Mouse (Mus musculus): ENCODE results near the gene Ncoa1. TPM values are rescaled to one million over a fixed set of nuclear protein-coding genes. Genes with fewer than 3 reads are reported as not detected.

Gene Ncoa1
- polyA plus RNA-seq, 2 experiments: 1.1 to 1.7 TPM

DNA sequence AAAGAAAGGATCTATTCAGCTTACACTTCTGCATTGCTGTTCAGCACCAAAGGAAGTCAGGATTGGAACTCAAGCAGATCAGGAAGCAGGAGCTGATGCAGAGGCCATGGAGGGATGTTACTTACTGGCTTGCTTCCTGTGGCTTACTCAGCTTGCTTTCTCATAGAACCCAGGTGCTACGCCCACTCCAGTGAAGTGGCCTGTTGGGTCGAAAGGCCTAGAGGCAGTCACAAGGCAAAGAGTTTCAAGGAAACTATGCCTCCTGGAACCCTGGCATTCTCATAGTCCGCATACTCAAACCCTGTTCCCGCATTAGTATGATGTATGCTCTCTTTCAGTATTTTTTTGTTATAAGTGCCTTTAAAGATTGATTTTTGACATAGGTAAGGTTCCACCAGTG, 118.9 kb downstream of the Ncoa1 start:
- no peak for DNase-seq (ENCODE audit: low read depth in 3 of 3, low spot score in 3 of 3)
- no peaks in the 10 kb centered on the region for H3K36me3 ChIP-seq (replicated peaks; ENCODE audit: control insufficient read depth, insufficient read depth, low read depth)
- H3K9me3 ChIP-seq (ENCODE audit: control insufficient read depth, low read length): no peaks in the 10 kb centered on the region
- ATAC-seq (ENCODE audit: insufficient read depth): no peak
- no peak overlapping the region for H3K9ac ChIP-seq (replicated peaks)
- TF ChIP-seq EP300 (IDR thresholded peaks at IDR 0.05; ENCODE audit: low read depth) (no peak), CTCF (IDR thresholded peaks at IDR 0.05; ENCODE audit: low read depth) (no peak)
- H3K4me1 ChIP-seq (replicated peaks; ENCODE audit: control insufficient read depth in 2 of 2, insufficient read depth in 2 of 2, low read length in 1 of 2): no peaks in the 10 kb centered on the region
- H3K4me3 ChIP-seq (ENCODE audit: insufficient read depth in 1 of 2, low read depth in 2 of 2, low read length in 2 of 2): no peak overlapping the region
- H3K27ac ChIP-seq: no peak overlapping the region
- 73% methylated on average over 4 of the region's 4 CpGs for WGBS (ENCODE audit: insufficient replicate concordance)
- H3K4me2 ChIP-seq (ENCODE audit: low read depth): no peak overlapping the region
- H3K27me3 ChIP-seq (ENCODE audit: control insufficient read depth, insufficient read depth, low read length): no peaks in the 10 kb centered on the region

GRCm38 (mm10) chr12:4356834-4357445, 120.0 kb downstream of the Ncoa1 start:
- DNase-seq (ENCODE audit: low read depth in 3 of 3, low spot score in 3 of 3) (no peak), ATAC-seq (ENCODE audit: insufficient read depth) (no peak)
- Histone ChIP-seq H3K9ac (replicated peaks) (no peak overlapping the region), H3K36me3 (replicated peaks; ENCODE audit: control insufficient read depth, insufficient read depth, low read depth) (no peaks in the 10 kb centered on the region), H3K4me2 (ENCODE audit: low read depth) (no peak overlapping the region), H3K4me3 (ENCODE audit: insufficient read depth in 1 of 2, low read depth in 2 of 2, low read length in 2 of 2) (no peak overlapping the region), H3K27me3 (ENCODE audit: control insufficient read depth, insufficient read depth, low read length) (no peaks in the 10 kb centered on the region), H3K4me1 (replicated peaks; ENCODE audit: control insufficient read depth in 2 of 2, insufficient read depth in 2 of 2, low read length in 1 of 2) (no peaks in the 10 kb centered on the region), H3K9me3 (ENCODE audit: control insufficient read depth, low read length) (no peaks in the 10 kb centered on the region), H3K27ac (no peak overlapping the region)
- no peak for TF ChIP-seq CTCF (IDR thresholded peaks at IDR 0.05; ENCODE audit: low read depth)
- 64% methylated on average over 5 of the region's 5 CpGs for WGBS (ENCODE audit: insufficient replicate concordance)

- Histone ChIP-seq H3K4me2 (ENCODE audit: low read depth) (no peak overlapping the region), H3K36me3 (replicated peaks; ENCODE audit: control insufficient read depth, insufficient read depth, low read depth) (no peaks in the 10 kb centered on the region), H3K27me3 (ENCODE audit: control insufficient read depth, insufficient read depth, low read length) (no peaks in the 10 kb centered on the region), H3K9ac (replicated peaks) (no peak overlapping the region), H3K4me1 (replicated peaks; ENCODE audit: control insufficient read depth in 2 of 2, insufficient read depth in 2 of 2, low read length in 1 of 2) (no peaks in the 10 kb centered on the region), H3K4me3 (ENCODE audit: insufficient read depth in 1 of 2, low read depth in 2 of 2, low read length in 2 of 2) (no peak overlapping the region), H3K9me3 (ENCODE audit: control insufficient read depth, low read length) (no peaks in the 10 kb centered on the region), H3K27ac (no peak overlapping the region)
- ATAC-seq (ENCODE audit: insufficient read depth) (no peak), DNase-seq (ENCODE audit: low read depth in 3 of 3, low spot score in 3 of 3) (no peak)
- TF ChIP-seq EP300 (IDR thresholded peaks at IDR 0.05; ENCODE audit: low read depth) (no peak), CTCF (IDR thresholded peaks at IDR 0.05; ENCODE audit: low read depth) (no peak)
- 51% methylated on average over 2 of the region's 2 CpGs for WGBS (ENCODE audit: insufficient replicate concordance)
Measured at GRCm38 (mm10) chr12:4355019-4355730, 121.8 kb downstream of the Ncoa1 start.

DNA sequence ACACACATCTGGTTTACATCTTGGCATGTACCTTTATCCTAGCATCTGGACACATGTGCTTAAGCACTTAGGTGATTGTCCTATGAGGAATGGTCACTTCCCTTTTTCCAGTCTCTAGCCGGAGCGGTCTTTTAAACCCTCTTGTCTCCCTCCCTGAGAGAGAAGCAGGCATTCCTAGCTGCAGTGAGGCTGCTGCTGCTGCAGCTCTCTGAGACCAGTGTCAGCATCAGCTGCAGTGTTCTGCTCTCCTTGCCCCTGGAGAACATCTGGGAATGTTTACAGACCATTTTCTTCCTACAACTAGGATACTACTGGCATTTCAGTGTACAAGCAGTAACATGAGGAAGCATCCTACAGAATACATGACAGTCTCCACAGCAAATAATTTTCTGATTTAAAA, 133.8 kb downstream of the Ncoa1 start:
- Histone ChIP-seq H3K27ac (no peak overlapping the region), H3K9ac (replicated peaks) (no peak overlapping the region), H3K27me3 (ENCODE audit: control insufficient read depth, insufficient read depth, low read length) (no peaks in the 10 kb centered on the region), H3K36me3 (replicated peaks; ENCODE audit: control insufficient read depth, insufficient read depth, low read depth) (no peaks in the 10 kb centered on the region), H3K4me3 (ENCODE audit: insufficient read depth in 1 of 2, low read depth in 2 of 2, low read length in 2 of 2) (no peak overlapping the region), H3K4me1 (replicated peaks; ENCODE audit: control insufficient read depth in 2 of 2, insufficient read depth in 2 of 2, low read length in 1 of 2) (no peaks in the 10 kb centered on the region), H3K9me3 (ENCODE audit: control insufficient read depth, low read length) (no peaks in the 10 kb centered on the region), H3K4me2 (ENCODE audit: low read depth) (no peak overlapping the region)
- no peak for TF ChIP-seq EP300 (IDR thresholded peaks at IDR 0.05; ENCODE audit: low read depth)
- TF ChIP-seq CTCF (IDR thresholded peaks at IDR 0.05; ENCODE audit: low read depth): no peak
- WGBS (ENCODE audit: insufficient replicate concordance): 63% methylated on average over 2 of the region's 2 CpGs
- DNase-seq (ENCODE audit: low read depth in 3 of 3, low spot score in 3 of 3) (no peak), ATAC-seq (ENCODE audit: insufficient read depth) (no peak)

GRCm38 (mm10) chr12:4342087-4342486, 134.9 kb downstream of the Ncoa1 start:
- Histone ChIP-seq H3K9me3 (ENCODE audit: control insufficient read depth, low read length) (no peaks in the 10 kb centered on the region), H3K27ac (no peak overlapping the region), H3K36me3 (replicated peaks; ENCODE audit: control insufficient read depth, insufficient read depth, low read depth) (no peaks in the 10 kb centered on the region), H3K9ac (replicated peaks) (no peak overlapping the region), H3K4me2 (ENCODE audit: low read depth) (no peak overlapping the region), H3K4me3 (ENCODE audit: insufficient read depth in 1 of 2, low read depth in 2 of 2, low read length in 2 of 2) (no peak overlapping the region), H3K27me3 (ENCODE audit: control insufficient read depth, insufficient read depth, low read length) (no peaks in the 10 kb centered on the region), H3K4me1 (replicated peaks; ENCODE audit: control insufficient read depth in 2 of 2, insufficient read depth in 2 of 2, low read length in 1 of 2) (no peaks in the 10 kb centered on the region)
- WGBS (ENCODE audit: insufficient replicate concordance): 35% methylated on average over 3 of the region's 3 CpGs
- DNase-seq (ENCODE audit: low read depth in 3 of 3, low spot score in 3 of 3) (no peak), ATAC-seq (ENCODE audit: insufficient read depth) (no peak)
- TF ChIP-seq CTCF (IDR thresholded peaks at IDR 0.05; ENCODE audit: low read depth): no peak
- no peak for TF ChIP-seq EP300 (IDR thresholded peaks at IDR 0.05; ENCODE audit: low read depth)

Measured in liver, embryonic 14.5 days (tissue).